Mouse (Mus musculus) liver, embryonic 13.5 days (tissue): ENCODE measurements around the gene Tmem87b. TPM values are rescaled to one million over a fixed set of nuclear protein-coding genes. Genes with fewer than 3 reads are reported as not detected.

Source experiments
- ATAC-seq: fragments of 200-750 bp; cut with Nextera tagmentation; 2 replicates; pipeline ENCODE4 v1.8.0; 2017; ENCODE audit warnings: low read depth, mild to moderate bottlenecking, moderate number of reproducible peaks, moderate library complexity
- DNase-seq: peaks from one replicate; pipeline ENCODE4 v3.0.0; 2022
- H3K27ac ChIP-seq: fragments of 300-500 bp; sonication (generic); 2 replicates; pipeline ENCODE4 v1.5.1; 2015; ENCODE audit warnings: moderate library complexity, mild to moderate bottlenecking, inconsistent platforms
- H3K27me3 ChIP-seq: fragments of 300-500 bp; sonication (generic); 2 replicates; pipeline ENCODE4 v1.6.1; 2015; ENCODE audit warnings: mild to moderate bottlenecking, inconsistent platforms
- H3K36me3 ChIP-seq: fragments of 300-500 bp; sonication (generic); 2 replicates; pipeline ENCODE4 v1.6.1; 2015; ENCODE audit warnings: mild to moderate bottlenecking, inconsistent platforms
- H3K4me1 ChIP-seq: fragments of 300-500 bp; sonication (generic); replicated peaks from 2 replicates; pipeline ENCODE4 v1.6.1; 2015; ENCODE audit warnings: inconsistent platforms
- H3K4me2 ChIP-seq: fragments of 300-500 bp; sonication (generic); 2 replicates; pipeline ENCODE4 v1.6.1; 2015; ENCODE audit warnings: inconsistent platforms, mild to moderate bottlenecking, moderate library complexity
- H3K4me3 ChIP-seq: fragments of 300-500 bp; sonication (generic); replicated peaks from 2 replicates; pipeline ENCODE4 v1.5.1; 2015; ENCODE audit warnings: mild to moderate bottlenecking, inconsistent platforms
- H3K9ac ChIP-seq: fragments of 300-500 bp; sonication (generic); 2 replicates; pipeline ENCODE4 v1.6.1; 2015; ENCODE audit warnings: mild to moderate bottlenecking, inconsistent platforms
- H3K9me3 ChIP-seq: fragments of 300-500 bp; sonication (generic); replicated peaks from 2 replicates; pipeline ENCODE4 v1.6.1; 2016; ENCODE audit warnings: inconsistent platforms
- WGBS: fragments of 180-500 bp; shearing (Covaris S2); methylation state at CpG from one replicate; pipeline ENCODE4 v1.1.7; 2015; ENCODE audit not compliant: insufficient replicate concordance; 5-methylcytosine and 5-hydroxymethylcytosine counted together
- polyA plus RNA-seq: library from polyadenylated mRNA; unstranded; fragments of >200 nt; fragmentation: Nextera tagmentation; extraction: Ambion mirVana; gene quantifications from 2 replicates; pipeline ENCODE4 v1.2.1, GENCODE M21; 2015

Tmem87b gene
- polyA plus RNA-seq: 8.4 and 10.0 TPM in 2 replicates

DNA sequence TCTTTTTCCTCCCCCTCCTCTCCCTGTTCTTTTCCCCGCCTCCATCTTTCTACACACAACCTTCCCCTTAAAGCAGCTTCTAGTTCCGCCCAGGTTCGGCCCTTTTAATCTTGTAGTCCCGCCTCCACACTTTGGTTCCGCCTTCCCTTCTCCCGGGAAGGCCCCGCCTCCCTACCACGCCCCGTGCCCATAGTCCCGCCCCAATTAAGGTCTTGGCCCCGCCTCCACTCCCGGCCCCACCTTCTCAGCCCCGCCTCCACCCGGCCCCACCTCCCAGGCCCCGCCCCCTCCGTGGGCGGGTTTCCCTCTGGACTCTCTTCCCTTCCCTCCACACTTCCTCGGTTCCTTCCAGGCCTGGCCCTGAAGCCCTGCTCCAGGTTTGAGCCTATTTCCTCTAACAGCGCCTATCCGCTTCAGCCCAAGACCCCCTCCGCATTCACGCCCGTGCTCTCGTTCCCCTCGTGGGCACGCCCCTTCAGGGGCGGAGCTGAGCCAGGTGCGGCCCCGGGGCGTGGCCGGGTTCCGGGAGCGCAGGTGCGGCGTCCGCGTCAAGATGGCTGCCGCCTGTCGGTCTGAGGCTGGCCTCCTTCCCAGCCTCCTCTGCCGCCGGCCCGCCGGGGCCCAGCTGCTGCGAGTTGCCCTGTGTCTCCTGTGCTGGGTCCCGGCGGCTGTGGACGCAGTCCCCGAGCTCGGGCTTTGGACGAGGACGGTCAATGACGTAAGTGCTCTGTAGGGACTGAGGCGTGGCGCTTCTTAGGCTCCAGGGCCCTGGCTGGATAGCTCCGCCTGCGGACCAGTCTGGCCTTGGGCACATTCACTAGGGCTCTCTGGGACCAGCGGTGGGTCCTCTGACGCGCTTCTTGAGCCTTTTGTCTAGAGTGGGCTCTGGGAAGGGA lies at the start of gene Tmem87b:
Tmem87b (plus strand) TSS at position 333 of the 896 bp plus-strand sequence.
- under 1% methylated on average over 59 of the region's 59 CpGs for WGBS
- Histone ChIP-seq H3K27ac (peak within 1 kb of the TSS; percentile 88), H3K4me2 (peak within 1 kb of the TSS; percentile 91), H3K36me3 (no peaks in the 10 kb centered on the region), H3K9me3 (no peaks in the 10 kb centered on the region), H3K4me1 (peaks cover 29% of the 10 kb centered on the region), H3K27me3 (no peaks in the 10 kb centered on the region), H3K9ac (peak within 1 kb of the TSS; percentile 81), H3K4me3 (peak within 1 kb of the TSS; percentile 82)
- ATAC-seq (peak; percentile 88), DNase-seq (peak; percentile 89)

DNA sequence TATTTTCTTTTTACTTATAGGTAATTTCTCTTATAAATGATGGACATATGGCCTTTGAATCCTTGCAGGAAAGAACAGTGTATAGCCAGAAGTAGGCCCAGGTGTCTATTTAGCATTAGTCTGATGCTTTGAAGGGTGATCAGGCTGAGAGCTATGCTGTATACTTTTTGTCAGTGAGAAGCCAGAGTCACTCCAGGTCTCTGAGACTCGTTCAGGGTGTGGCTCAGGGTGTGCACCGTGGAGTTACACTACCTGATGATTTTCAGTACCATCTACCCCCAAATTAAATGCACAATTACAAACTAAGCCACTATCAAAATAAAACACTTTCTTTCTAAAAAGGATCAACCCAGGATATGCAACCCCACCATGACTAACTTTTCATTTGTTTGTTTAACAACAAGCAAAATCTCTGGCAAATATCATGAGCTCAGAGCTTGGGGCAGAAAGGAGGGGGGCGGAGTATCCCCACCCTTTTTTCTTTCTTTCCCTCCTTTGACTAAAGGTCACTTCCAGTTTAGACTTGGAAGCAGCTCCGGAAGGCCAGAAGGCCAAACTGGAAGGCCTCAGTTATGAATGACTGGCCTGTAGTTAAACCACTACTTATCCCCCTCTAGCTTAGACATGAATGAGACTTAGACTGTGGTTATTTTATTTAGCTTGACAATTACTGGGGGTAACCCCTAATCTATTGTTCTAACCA lies 49.2 kb upstream of the Tmem87b start:
- 57% methylated on average over 4 of the region's 4 CpGs for WGBS

DNA sequence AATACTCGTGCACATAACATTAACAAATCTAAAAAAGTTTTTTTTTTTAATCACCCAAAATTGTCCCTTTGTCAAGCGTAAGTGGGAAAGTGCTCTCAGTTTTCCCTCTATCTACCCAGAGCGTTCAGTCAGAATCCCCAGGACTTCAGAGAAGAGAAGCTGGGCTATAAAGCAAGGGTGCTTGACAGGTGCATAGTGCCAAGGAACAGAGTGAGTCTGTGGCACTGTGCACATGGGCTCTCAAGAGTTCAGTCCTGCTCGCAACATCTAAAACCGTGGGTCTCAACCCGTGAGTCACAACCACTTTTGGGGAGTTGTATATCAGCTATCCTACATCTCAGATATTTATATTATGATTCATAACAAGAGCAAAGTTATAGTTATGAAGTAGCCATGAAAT lies 47.4 kb upstream of the Tmem87b start:
- no peak overlapping the region for H3K4me3 ChIP-seq
- DNase-seq (no peak), ATAC-seq (no peak)
- no peaks in the 10 kb centered on the region for H3K27me3 ChIP-seq
- H3K9me3 ChIP-seq: no peaks in the 10 kb centered on the region
- H3K9ac ChIP-seq: no peak overlapping the region
- no peaks in the 10 kb centered on the region for H3K36me3 ChIP-seq
- H3K27ac ChIP-seq: no peak overlapping the region
- no peak overlapping the region for H3K4me2 ChIP-seq
- H3K4me1 ChIP-seq: no peaks in the 10 kb centered on the region
- WGBS: 68% methylated on average over 6 of the region's 6 CpGs

More for the DNA sequence above, 49.2 kb upstream of the Tmem87b start:
- no peak for DNase-seq
- Histone ChIP-seq H3K9me3 (no peaks in the 10 kb centered on the region), H3K4me1 (no peaks in the 10 kb centered on the region), H3K4me2 (no peak overlapping the region), H3K36me3 (no peaks in the 10 kb centered on the region), H3K4me3 (no peak overlapping the region), H3K9ac (no peak overlapping the region), H3K27ac (no peak overlapping the region), H3K27me3 (no peaks in the 10 kb centered on the region)
- no peak for ATAC-seq

DNA sequence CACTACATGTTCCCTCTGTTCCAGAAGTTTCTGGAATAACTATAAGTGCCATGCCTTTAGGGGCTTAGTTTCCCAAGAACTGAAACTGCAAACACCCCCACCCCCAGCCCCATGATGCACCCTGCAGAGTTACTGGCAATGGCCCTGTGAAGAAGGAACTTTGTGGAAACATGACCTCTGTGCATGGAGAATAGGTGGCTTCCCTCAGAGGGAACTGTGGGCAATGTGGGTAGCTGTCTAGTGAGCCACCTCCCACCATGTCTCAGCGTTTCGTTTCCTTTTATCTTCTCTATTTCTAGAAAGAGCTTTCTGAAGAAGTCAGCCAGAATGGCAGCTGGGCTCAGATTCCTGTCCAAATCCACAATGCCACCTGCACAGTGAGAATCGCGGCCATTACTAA lies 46.9 kb upstream of the Tmem87b start:
- ATAC-seq (no peak), DNase-seq (no peak)
- Histone ChIP-seq H3K4me1 (no peaks in the 10 kb centered on the region), H3K9me3 (no peaks in the 10 kb centered on the region), H3K27ac (no peak overlapping the region), H3K9ac (no peak overlapping the region), H3K4me3 (no peak overlapping the region), H3K36me3 (no peaks in the 10 kb centered on the region), H3K4me2 (no peak overlapping the region), H3K27me3 (no peaks in the 10 kb centered on the region)
- 43% methylated on average over 4 of the region's 4 CpGs for WGBS

DNA sequence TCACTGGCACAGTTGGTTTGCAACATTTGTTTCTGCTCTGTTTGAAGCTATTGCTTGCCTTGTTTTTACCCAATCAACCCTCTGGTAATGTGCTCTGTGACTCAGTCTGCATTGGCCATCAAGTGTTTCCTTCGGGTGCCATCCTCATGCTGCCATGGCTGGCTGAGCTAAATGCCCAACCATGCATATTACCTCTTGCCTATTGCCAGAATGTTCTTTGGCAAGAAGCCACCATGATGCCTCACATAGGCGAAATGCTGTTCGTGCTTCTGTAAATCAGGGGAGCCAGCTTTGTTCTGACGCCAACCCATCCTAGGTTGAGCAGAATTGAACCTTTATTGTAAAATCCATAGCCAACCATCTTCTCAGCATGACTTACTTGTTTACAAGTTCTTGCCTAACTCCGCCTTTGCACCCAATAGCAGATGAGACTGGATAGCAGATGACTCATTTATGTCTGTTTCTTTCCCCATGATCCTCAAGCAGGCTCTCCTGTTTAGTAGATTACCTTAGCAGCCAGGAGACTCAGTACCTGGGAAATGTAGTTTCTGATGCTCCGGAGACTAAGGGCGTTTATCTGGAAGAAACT lies 46.1 kb upstream of the Tmem87b start:
- Histone ChIP-seq H3K27ac (no peak overlapping the region), H3K9me3 (no peaks in the 10 kb centered on the region), H3K9ac (no peak overlapping the region), H3K4me2 (no peak overlapping the region), H3K4me1 (no peaks in the 10 kb centered on the region), H3K36me3 (no peaks in the 10 kb centered on the region), H3K27me3 (no peaks in the 10 kb centered on the region), H3K4me3 (no peak overlapping the region)
- no peak for DNase-seq
- ATAC-seq: no peak
- 73% methylated on average over 7 of the region's 7 CpGs for WGBS

DNA sequence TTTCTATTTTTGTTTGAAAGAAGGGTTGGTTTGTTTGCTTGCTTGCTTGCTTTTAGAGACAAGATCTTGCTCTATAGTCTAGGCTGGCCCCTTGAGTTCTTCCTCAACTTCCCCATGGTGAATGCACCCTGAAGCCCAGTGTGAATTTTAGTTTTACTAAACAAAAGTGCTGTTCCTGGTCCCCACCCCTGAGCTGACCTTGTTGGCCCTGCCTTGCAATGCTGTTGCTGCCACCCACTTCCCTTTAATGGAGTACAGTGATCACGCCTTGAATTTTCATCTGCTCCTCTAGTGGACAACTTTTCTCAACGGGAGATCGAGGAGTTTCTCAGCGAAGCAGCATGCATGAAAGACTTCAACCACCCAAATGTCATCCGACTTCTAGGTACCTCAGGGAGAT lies 35.7 kb upstream of the Tmem87b start:
- Histone ChIP-seq H3K27me3 (no peaks in the 10 kb centered on the region), H3K9me3 (no peaks in the 10 kb centered on the region), H3K27ac (no peak overlapping the region), H3K4me2 (no peak overlapping the region), H3K36me3 (peaks cover 4% of the 10 kb centered on the region; the same call in 1 of the 2 replicates), H3K4me1 (no peaks in the 10 kb centered on the region; the same call in 1 of the 2 replicates), H3K9ac (no peak overlapping the region), H3K4me3 (no peak overlapping the region)
- DNase-seq (no peak), ATAC-seq (no peak)
- 71% methylated on average over 5 of the region's 5 CpGs for WGBS

DNA sequence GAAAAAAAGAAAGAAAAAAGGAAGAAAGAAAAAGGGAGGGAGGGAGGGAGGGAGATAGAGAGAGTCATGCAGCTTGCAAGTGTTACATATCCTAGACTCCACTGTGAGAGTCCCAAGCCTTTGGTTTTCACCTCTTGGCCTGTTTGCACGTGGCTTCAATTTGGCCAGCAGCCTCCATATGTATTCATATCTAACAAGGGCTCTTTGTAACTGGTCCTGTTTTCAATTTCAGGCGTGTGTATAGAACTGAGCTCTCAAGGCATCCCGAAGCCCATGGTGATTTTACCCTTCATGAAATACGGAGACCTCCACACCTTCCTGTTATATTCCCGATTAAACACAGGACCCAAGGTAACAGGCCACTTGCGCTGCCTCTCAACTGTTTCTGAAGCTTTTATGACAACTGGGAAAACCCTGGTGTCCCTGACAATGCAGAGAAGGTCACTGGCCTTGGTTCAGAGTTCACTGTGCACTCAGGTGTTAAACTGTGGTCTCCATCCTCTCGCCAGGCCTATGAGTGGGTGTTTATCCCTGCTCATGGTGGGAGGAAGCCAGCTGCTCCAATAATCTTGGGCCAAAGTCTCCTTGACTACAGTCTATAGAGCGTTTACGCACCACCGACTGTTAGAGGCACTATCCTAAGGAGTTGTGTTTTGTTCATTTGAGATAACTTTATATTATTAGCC lies 34.1 kb upstream of the Tmem87b start:
- ATAC-seq: no peak

DNA sequence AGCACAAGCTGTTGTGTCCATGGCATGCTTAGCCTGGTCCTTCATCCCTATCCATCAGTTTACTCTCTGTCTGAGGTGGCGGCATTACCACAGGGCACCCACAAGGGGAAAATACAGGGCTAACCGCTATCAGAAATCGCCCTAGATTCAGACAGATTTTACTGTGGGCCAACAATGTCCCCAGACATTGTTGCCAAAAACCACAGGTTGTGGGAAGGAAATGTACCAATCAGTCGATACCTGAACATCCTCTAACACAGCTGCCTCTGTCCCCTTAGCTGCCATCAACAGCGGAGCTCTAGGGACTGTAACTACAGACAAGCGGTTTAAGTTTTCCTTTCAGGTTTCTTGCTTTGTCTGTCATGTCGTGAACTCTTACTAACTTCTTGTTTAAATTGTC lies 33.1 kb upstream of the Tmem87b start:
- no peak overlapping the region for H3K9ac ChIP-seq
- DNase-seq: no peak
- WGBS: 65% methylated on average over 7 of the region's 7 CpGs
- H3K36me3 ChIP-seq: peaks cover 4% of the 10 kb centered on the region; the same call in 1 of the 2 replicates
- H3K9me3 ChIP-seq: no peaks in the 10 kb centered on the region
- no peak for ATAC-seq
- H3K27me3 ChIP-seq: no peaks in the 10 kb centered on the region
- no peak overlapping the region for H3K4me3 ChIP-seq
- H3K27ac ChIP-seq: no peak overlapping the region
- no peak overlapping the region for H3K4me2 ChIP-seq
- H3K4me1 ChIP-seq: no peaks in the 10 kb centered on the region; the same call in 1 of the 2 replicates

More for the DNA sequence above, 34.1 kb upstream of the Tmem87b start:
- no peaks in the 10 kb centered on the region for H3K9me3 ChIP-seq
- H3K9ac ChIP-seq: no peak overlapping the region
- no peak overlapping the region for H3K4me2 ChIP-seq
- no peak for DNase-seq
- H3K4me1 ChIP-seq: no peaks in the 10 kb centered on the region; the same call in 1 of the 2 replicates
- H3K36me3 ChIP-seq: peaks cover 4% of the 10 kb centered on the region; the same call in 1 of the 2 replicates
- H3K27me3 ChIP-seq: no peaks in the 10 kb centered on the region
- WGBS: 71% methylated on average over 10 of the region's 10 CpGs
- H3K27ac ChIP-seq: no peak overlapping the region
- H3K4me3 ChIP-seq: no peak overlapping the region

DNA sequence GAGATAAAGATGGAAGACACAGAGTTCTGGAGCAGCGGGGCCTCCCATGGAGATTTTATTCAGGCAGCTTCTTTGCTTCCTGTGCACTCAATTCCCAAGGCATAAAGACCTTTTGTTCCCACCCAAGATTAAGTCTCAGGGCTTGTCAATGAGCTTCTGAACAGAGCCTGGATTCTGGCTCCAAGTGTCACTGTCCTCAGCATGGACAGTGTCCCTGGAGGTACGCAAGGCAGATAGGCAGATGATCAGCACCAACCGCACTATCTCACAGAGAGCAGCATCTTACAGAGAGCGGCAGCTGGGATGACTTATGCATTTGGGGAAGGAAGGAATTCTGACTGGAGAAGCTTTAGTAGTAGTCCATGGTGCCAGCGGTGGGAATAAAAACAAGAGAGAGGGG lies 31.6 kb upstream of the Tmem87b start:
- Histone ChIP-seq H3K4me1 (no peaks in the 10 kb centered on the region; the same call in 1 of the 2 replicates), H3K27ac (no peak overlapping the region), H3K36me3 (0 out of 2 replicates have a peak, but pooled peaks cover 4% of the 10 kb centered on the region), H3K9me3 (no peaks in the 10 kb centered on the region), H3K4me2 (no peak overlapping the region), H3K4me3 (no peak overlapping the region), H3K27me3 (no peaks in the 10 kb centered on the region), H3K9ac (no peak overlapping the region)
- no peak for ATAC-seq
- DNase-seq: no peak
- 71% methylated on average over 5 of the region's 5 CpGs for WGBS

DNA sequence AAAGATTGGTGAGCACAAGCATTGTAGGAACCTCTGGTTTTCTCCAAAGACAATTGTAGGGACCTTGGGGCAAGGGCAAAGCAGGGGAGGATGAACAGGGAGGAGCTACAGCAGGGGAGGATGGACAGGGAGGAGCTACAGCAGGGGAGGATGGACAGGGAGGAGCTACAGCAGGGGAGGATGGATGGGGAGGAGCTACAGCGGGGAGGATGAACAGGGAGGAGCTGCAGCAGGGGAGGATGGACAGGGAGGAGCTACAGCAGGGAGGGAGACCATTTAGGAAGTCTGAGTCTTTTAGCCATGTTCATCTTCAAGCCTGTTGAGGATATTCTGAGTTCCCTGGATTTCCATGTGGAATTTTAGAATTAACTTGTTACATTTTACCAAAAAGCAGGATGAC lies 31.1 kb upstream of the Tmem87b start:
- Histone ChIP-seq H3K4me2 (no peak overlapping the region), H3K36me3 (0 out of 2 replicates have a peak, but pooled peaks cover 4% of the 10 kb centered on the region), H3K9ac (no peak overlapping the region), H3K27me3 (no peaks in the 10 kb centered on the region), H3K9me3 (no peaks in the 10 kb centered on the region), H3K4me1 (no peaks in the 10 kb centered on the region; the same call in 1 of the 2 replicates), H3K4me3 (no peak overlapping the region), H3K27ac (no peak overlapping the region)
- DNase-seq: no peak
- WGBS: 47% methylated on average over 1 of the region's 1 CpGs
- no peak for ATAC-seq

DNA sequence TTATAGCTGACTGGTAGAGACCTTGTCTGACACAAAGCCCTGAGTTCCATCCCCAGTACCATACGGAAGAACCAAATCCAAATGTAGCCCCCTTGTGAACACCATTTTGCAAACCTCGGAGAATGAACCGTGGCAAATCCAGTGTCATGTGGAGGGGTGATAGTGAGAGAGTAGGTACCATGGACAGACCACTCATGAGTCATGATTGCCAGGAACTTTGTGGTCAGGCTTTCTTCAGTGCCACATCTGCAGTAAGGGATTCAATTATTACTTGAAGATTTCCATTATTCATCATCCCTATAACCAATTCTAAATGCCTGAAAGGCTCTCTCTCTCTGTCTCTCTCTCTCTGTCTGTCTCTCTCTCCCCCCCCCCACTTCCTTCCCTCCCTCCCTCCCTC lies 30.1 kb upstream of the Tmem87b start:
- no peak for DNase-seq
- Histone ChIP-seq H3K4me2 (no peak overlapping the region), H3K9me3 (no peaks in the 10 kb centered on the region), H3K27ac (no peak overlapping the region), H3K36me3 (0 out of 2 replicates have a peak, but pooled peaks cover 4% of the 10 kb centered on the region), H3K4me3 (no peak overlapping the region), H3K4me1 (no peaks in the 10 kb centered on the region), H3K9ac (no peak overlapping the region), H3K27me3 (no peaks in the 10 kb centered on the region)
- 48% methylated on average over 3 of the region's 3 CpGs for WGBS
- no peak for ATAC-seq
